ENCODE assay signal across 12 mouse cellular contexts in the genomic region with DNA sequence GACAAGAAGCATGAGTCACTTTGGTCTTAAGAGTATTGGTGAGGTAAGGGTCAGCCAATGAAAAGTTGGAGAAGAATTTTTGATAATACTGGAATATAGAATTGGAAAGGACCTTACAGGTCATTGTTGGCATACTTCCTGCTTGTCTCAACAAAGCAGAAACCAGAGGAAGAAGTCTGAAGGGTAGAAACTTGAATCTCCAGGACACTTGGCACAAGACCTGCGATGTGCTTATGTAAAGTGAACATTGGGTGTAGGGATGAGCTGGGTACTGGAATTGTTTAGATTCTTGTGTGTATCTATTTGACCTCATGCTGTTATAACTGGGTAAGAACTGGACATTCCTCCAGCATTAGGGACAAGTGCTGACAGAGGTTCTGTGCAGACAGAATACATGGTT. TPM values are rescaled to one million over a fixed set of nuclear protein-coding genes. Genes with fewer than 3 reads are reported as not detected.
DNase-seq lines count a peak whose midpoint lies in the region; ATAC-seq and TF ChIP-seq lines count a peak whose summit lies in the region.
"Had no signal": no experiment of that assay in that cellular context is flagged by ENCODE, and none has a peak within 500 bp of the region (broad histone marks: within the 10 kb centered on the region; RNA-seq: fewer than 3 reads in every experiment).

No protein-coding gene starts in this region.

- H3K27ac ChIP-seq in heart, postnatal 0 days (ENCODE audit: low read depth): peak overlapping the region; percentile 5; the same call in 1 of the 2 replicates
- no peak overlapping the region for H3K27ac ChIP-seq in heart, embryonic 10.5 days
- H3K27ac ChIP-seq in lung, embryonic 15.5 days: no peak overlapping the region
- no peak overlapping the region for H3K27ac ChIP-seq in forebrain, embryonic 15.5 days (replicated peaks)

- no peak for ATAC-seq in heart, postnatal 0 days (ENCODE audit: insufficient read depth, low read depth)
- ATAC-seq in lung, embryonic 15.5 days (ENCODE audit: borderline replicate concordance, extremely low read depth, low FRiP score, low TSS enrichment): no peak
- no peak for ATAC-seq in forebrain, embryonic 15.5 days (replicated peaks)
- ATAC-seq: activated CD4-positive, CD25-positive, alpha-beta regulatory T cell, adult 4 months had no signal

- TF ChIP-seq EP300 in heart, postnatal 0 days (IDR thresholded peaks at IDR 0.05; ENCODE audit: low read depth): no peak

- 26% methylated on average over 1 of the region's 1 CpGs for WGBS in heart, postnatal 0 days
- WGBS in heart, embryonic 10.5 days: 70% methylated on average over 1 of the region's 1 CpGs
- WGBS in lung, embryonic 15.5 days: 36% methylated on average over 1 of the region's 1 CpGs
- 79% methylated on average over 1 of the region's 1 CpGs for WGBS in forebrain, embryonic 15.5 days

- no peak for DNase-seq in heart, postnatal 0 days (ENCODE audit: low spot score)
- DNase-seq in heart, embryonic 10.5 days (ENCODE audit: low spot score): no peak
- DNase-seq in lung, postnatal 25 days (ENCODE audit: low spot score): no peak
- DNase-seq in Muller cell, postnatal 12 days (ENCODE audit: inconsistent ontology term): peak; percentile 69
- peak; percentile 61 for DNase-seq in induced T-regulatory cell, adult 2 months (ENCODE audit: low read depth)
- no peak for DNase-seq in spleen, postnatal 36 days (ENCODE audit: low spot score in 2 of 2)
- DNase-seq: heart, adult 18-20 months; kidney, postnatal 25 days; right cerebral cortex, adult 18-20 months had no signal

- no peaks in the 10 kb centered on the region for H3K36me3 ChIP-seq in heart, postnatal 0 days (replicated peaks; ENCODE audit: control insufficient read depth, insufficient read depth, low read length)
- H3K36me3 ChIP-seq in heart, embryonic 10.5 days: no peaks in the 10 kb centered on the region
- H3K36me3 ChIP-seq in lung, embryonic 15.5 days: peaks cover 1% of the 10 kb centered on the region; the same call in 1 of the 2 replicates
- no peaks in the 10 kb centered on the region for H3K36me3 ChIP-seq in forebrain, embryonic 15.5 days

- no peak for TF ChIP-seq CTCF in heart, postnatal 0 days (IDR thresholded peaks at IDR 0.05; ENCODE audit: low read depth)

- H3K9me3 ChIP-seq in heart, postnatal 0 days (replicated peaks; ENCODE audit: control insufficient read depth, low read length): no peaks in the 10 kb centered on the region
- H3K9me3 ChIP-seq in heart, embryonic 10.5 days: no peaks in the 10 kb centered on the region
- H3K9me3 ChIP-seq in lung, embryonic 15.5 days: no peaks in the 10 kb centered on the region
- no peaks in the 10 kb centered on the region for H3K9me3 ChIP-seq in forebrain, embryonic 15.5 days

- H3K4me2 ChIP-seq in heart, postnatal 0 days (ENCODE audit: low read depth, low read length): peak overlapping the region; percentile 10; the same call in 1 of the 2 replicates
- H3K4me2 ChIP-seq in lung, embryonic 15.5 days: 0 out of 2 replicates have a peak overlapping the region, but pooled peaks have one; percentile 26
- no peak overlapping the region for H3K4me2 ChIP-seq in forebrain, embryonic 15.5 days (replicated peaks)

- H3K27me3 ChIP-seq in heart, postnatal 0 days (ENCODE audit: control insufficient read depth, insufficient read depth, low read length): no peaks in the 10 kb centered on the region
- no peaks in the 10 kb centered on the region for H3K27me3 ChIP-seq in heart, embryonic 10.5 days (ENCODE audit: insufficient read depth, poor library complexity, severe bottlenecking)
- H3K27me3 ChIP-seq in lung, embryonic 15.5 days: no peaks in the 10 kb centered on the region
- no peaks in the 10 kb centered on the region for H3K27me3 ChIP-seq in forebrain, embryonic 15.5 days

- no peak overlapping the region for H3K9ac ChIP-seq in heart, postnatal 0 days (replicated peaks; ENCODE audit: low read depth, low read length)
- no peak overlapping the region for H3K9ac ChIP-seq in lung, embryonic 15.5 days
- no peak overlapping the region for H3K9ac ChIP-seq in forebrain, embryonic 15.5 days (replicated peaks)

- peaks cover 14% of the 10 kb centered on the region for H3K4me1 ChIP-seq in heart, postnatal 0 days (ENCODE audit: control insufficient read depth, insufficient read depth)
- H3K4me1 ChIP-seq in heart, embryonic 10.5 days: peaks cover 9% of the 10 kb centered on the region; the same call in 1 of the 2 replicates
- H3K4me1 ChIP-seq in lung, embryonic 15.5 days: peaks cover 22% of the 10 kb centered on the region
- peaks cover 18% of the 10 kb centered on the region for H3K4me1 ChIP-seq in forebrain, embryonic 15.5 days

- 0 out of 2 replicates have a peak overlapping the region, but pooled peaks have one; percentile 3 for H3K4me3 ChIP-seq in heart, postnatal 0 days (ENCODE audit: low read depth, low read length)
- H3K4me3 ChIP-seq in heart, embryonic 10.5 days: no peak overlapping the region; the same call in 1 of the 2 replicates
- no peak overlapping the region for H3K4me3 ChIP-seq in lung, embryonic 15.5 days
- H3K4me3 ChIP-seq in forebrain, embryonic 15.5 days: no peak overlapping the region

RNA-seq across cellular contexts. Expression of a gene that starts 2.3 kb away (rescaled TPM):
- 20.9 and 45.3 TPM in 2 replicates for total RNA-seq in heart, postnatal 0 days (2014; rRNA removed; ENCODE audit: low replicate concordance)
- 4.9 and 5.8 TPM in 2 replicates for polyA plus RNA-seq in heart, postnatal 0 days (2015; fragmentation: Nextera tagmentation; extraction: Ambion mirVana)
- polyA plus RNA-seq in heart, embryonic 10.5 days (2016; fragmentation: Nextera tagmentation; extraction: Ambion mirVana): 9.9 and 13.4 TPM in 2 replicates
- 12.3 and 13.6 TPM in 2 replicates for polyA plus RNA-seq in lung, embryonic 15.5 days (2015; fragmentation: Nextera tagmentation; extraction: Ambion mirVana)
- polyA plus RNA-seq in forebrain, embryonic 15.5 days (2015; fragmentation: Nextera tagmentation; extraction: Ambion mirVana): 10.1 and 11.0 TPM in 2 replicates

Comparison
In these comparisons a context has a peak if more than half of its experiments do, and no peak if none do; other contexts are left out.
1. DNase-seq: peak in Muller cell, postnatal 12 days (single experiment) and induced T-regulatory cell, adult 2 months (single experiment); none in heart, postnatal 0 days (single experiment), heart, embryonic 10.5 days (single experiment), lung, postnatal 25 days (single experiment) and spleen, postnatal 36 days (0 of 2).